Mouse (Mus musculus): ENCODE measurements around the gene Aplp1.

GRCm38 (mm10) chr7:30493401-30493931 lies 48.1 kb upstream of the Aplp1 start, which contains the start of gene Prodh2:
- TF ChIP-seq MAX (IDR thresholded peaks at IDR 0.05) (no peak), CTCF (IDR thresholded peaks at IDR 0.05; ENCODE audit: control insufficient read depth, insufficient read depth, insufficient read length) (no peak), FOSL1 (IDR thresholded peaks at IDR 0.05; ENCODE audit: insufficient read depth, low read length, poor library complexity, severe bottlenecking) (no peak), USF1 (IDR thresholded peaks at IDR 0.05; ENCODE audit: low read depth) (no peak)

Measured in C2C12 (cell line).